Mouse (Mus musculus) frontal cortex, postnatal 10 days (tissue): ENCODE measurements at regions not wholly inside any gene's neighbourhood (a gene's known extent, or its start where the extent isn't known, plus 50 kb on each side); places are given as distances from the start of the nearest gene placed in this dataset.
"Not testable (repeated sequence)": the region's sequence is repeated elsewhere in the genome, so short reads cannot be mapped to it uniquely, and the experiment has no call there.

ENCODE experiments used
- DNase-seq, 2 experiments: peaks; one replicate each; pipeline ENCODE4 v3.0.0; 2022; ENCODE audit warnings: low spot score in 2 of 2, mixed read lengths in 1 of 2

GRCm38 (mm10) chr5:100309807-100310165 lies 106.2 kb downstream of the Sec31a start:
- no peak for DNase-seq

GRCm38 (mm10) chr5:100309071-100309806 lies 106.8 kb downstream of the Sec31a start:
- no peak for DNase-seq

DNA sequence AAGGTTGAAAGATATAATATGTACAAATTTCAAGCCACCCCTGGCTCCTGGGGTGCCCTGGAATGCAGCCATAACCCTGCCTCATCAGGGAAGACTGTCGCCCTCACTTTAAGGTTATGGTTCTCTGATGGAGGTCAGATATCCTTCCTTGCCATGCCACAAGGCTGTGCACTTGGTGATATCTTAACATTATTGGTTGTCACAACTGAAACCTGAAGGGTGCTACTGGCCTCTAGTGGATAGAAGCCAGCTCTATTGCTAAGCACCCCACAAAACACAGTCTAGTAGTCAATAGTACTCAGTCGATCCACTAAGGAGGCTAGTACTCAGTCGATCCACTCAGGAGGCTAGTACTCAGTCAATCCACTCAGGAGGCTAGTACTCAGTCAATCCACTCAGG lies 111.6 kb downstream of the Sec31a start:
- DNase-seq = no peak

DNA sequence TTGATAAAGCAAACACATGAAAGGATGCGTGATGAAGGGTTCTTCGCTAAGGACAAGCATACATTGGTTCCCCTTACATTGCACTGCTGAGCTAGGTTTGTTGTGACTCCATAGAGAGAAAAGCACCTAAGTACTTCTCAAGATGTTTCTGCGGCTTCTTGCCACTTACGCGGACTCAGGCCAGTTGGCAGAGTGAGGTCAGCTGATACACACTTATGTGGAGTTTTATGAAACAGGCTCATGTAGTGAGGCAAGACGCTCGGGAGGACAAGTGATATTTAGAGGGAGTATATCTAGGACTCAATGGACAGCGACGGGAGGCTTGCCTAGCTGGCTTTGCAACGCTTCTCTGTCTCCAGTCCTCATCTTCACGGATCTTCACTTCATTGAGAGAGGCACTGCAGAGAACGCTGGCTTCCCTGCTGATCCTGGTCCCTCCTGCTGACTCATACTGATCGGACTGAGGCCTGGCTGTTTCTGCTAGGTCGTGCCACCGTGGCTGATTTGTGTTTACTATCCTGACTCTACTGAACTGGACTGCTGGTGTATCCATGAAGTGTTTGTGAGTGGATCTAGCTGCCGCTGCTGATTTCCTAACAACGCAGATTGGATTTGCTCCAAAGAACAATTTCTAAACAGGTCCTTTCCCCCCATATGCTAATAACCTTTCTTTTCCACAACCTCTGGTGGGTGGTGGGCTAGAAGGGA lies 113.8 kb downstream of the Sec31a start:
- no peak for DNase-seq

- DNase-seq = no peak
Observed at GRCm38 (mm10) chr5:100299141-100299540, 116.9 kb downstream of the Sec31a start.

- DNase-seq = no peak
Observed at GRCm38 (mm10) chr5:100294189-100294588, 121.8 kb downstream of the Sec31a start.

DNA sequence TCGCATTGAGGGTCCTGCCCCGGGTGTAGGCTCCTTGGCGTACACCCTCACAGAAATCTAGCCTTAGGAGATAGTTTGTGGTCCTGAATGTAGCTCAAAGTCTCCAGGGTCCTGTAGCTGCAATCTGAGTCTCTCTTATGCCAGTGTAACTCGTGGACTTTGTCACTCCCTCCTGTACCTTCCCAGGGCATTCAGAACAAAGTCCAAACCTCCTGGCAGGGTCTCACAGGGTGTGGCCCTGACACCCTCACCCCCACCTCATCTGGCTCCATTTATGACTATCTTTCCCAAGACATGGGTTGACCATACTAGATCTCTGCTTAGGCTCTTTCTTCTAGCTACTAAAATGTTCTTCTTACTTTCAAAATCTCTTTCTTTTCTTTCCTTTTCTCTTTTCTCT lies 120.6 kb upstream of the Tmem150c start:
- no peak for DNase-seq

DNA sequence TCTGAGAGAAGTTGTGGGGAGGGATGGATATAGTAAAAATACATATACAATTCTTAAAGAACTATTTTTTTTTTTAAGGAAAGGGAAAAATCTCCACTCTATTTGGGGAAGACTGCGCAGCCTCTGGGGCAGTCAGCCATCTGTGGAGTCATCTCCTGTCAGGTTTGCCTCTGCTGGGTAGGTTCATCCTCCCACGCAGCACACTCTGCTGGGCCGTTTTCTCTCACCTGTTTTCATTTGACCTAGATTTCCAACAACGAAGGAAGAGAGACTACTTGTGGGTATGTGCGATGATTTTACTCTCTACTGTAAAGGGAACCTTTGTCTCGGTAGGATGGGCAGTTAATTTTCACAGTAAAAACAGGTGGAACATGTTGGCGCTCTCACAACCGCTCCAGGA lies 119.9 kb upstream of the Tmem150c start:
- DNase-seq = no peak

DNA sequence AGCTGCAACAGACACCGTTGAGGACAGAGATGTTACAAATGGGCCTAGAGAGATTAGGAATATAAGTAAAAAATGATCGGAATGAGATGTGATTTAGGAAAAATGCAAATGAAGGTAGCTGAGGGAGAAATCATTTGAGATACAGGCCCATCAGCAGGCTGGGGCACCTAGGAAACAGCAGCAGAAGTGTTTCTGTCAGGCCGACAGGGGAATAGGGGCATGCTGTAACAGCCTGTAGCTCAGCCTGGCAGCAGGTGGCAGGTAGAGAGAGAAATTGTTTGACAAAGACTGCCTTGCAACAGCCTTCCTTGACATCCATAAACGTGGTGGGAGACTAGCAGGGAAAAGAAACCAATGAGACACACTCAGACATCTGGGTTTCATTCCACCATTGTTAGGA lies 115.1 kb upstream of the Tmem150c start:
- DNase-seq = no peak

DNA sequence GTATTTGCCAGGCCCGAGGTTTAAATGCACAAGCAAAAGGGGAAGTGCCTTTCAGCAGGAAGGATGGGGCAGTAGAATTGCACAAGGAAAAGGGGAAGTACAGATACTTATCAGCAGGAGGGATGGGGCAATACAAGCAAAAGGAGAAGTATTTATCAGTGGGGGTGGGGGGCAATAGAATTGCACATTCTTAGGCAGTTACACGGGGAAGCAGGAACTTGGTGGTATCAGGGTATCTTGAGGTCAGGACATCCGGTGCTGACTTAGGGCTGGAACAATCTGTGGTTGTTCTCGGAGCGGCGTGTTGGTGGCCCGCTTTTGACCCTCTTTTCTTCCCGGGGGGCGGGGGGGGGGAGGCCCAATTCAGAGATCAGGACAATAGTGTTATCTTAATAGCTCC lies 112.4 kb upstream of the Tmem150c start:
- DNase-seq = not testable (repeated sequence)

GRCm38 (mm10) chr5:100270841-100271686 lies 111.5 kb upstream of the Tmem150c start:
- no peak for DNase-seq

DNA sequence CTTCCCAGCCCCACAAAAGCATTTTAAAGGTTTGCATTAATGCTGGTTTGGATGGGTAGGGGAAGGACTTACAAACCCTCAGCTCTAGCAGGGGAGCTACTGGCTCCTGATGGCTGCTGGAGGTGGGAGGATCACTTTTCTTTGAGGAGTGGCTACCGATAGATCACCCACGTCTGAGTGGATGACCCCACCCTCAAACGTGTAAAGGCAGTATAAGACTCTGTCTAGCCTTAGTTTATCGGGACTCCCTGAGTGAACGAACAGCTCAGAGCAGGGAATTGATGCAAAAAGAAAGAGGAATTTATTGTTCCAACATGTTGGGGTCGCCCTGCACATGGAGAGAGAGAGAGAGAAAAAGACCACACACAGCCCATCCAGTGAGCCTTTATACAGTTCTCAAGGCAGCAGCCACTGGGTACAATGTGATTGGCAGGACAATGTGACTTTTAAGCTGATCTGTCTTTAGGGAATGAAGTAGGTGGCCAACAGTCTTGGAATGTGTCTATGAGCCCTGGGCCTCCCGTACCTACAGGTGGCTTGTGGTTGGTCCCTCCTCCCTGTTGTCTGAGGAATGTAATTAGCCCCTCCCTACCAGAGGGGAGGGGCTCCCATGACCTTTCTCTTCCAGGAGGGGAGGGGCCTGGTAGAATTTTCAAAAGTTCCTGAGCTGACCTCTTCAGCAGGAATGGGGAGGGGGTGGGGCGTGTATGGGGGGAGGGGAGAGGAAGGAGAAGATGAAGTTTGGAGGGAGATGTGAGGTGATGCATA lies 108.7 kb upstream of the Tmem150c start:
- DNase-seq = no peak

- no peak for DNase-seq
Observed at GRCm38 (mm10) chr5:100266671-100267510, 107.3 kb upstream of the Tmem150c start.

GRCm38 (mm10) chr5:100259803-100260693 lies 100.4 kb upstream of the Tmem150c start:
- no peak for DNase-seq

GRCm38 (mm10) chr5:100258952-100259710 lies 99.5 kb upstream of the Tmem150c start:
- DNase-seq = peak; percentile 25 to 27

GRCm38 (mm10) chr5:100255276-100255675 lies 95.7 kb upstream of the Tmem150c start:
- no peak for DNase-seq

DNA sequence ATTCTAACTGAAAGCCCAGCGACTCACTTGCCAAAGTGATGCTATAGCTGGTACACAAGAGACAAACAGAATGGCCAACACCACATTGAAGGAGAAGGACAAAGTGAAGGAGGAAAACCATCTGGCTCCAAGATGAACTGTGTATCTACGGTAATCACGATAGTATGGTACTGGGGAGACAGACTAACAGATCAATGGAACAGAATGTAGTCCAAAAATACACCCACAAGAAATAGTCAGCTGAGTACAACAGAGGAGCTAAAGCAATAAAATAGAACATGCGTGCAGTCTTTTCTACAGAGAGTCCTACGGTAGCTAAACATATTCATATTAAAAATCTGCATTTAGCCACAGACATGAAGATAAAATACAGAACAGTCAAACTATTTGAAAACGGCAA lies 92.4 kb upstream of the Tmem150c start:
- no peak for DNase-seq

DNA sequence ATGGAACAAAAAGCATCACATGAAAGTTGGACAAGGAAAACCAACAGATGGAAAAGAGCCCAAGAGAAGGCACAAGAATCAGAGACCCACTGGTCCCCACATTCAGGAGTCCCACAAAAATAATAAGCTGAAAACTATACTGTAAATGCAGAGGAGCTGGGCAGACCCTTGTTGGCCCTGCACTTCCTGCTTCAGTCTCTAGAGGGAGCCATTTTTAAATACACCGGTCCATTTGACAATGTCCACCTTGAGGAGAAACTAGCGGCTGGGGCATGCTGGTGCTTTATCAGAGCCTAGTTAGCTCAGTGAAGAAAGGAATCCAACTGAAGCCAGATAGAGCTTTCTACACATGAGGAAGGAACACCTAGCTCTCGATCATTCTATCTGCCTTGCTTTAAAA lies 90.1 kb upstream of the Tmem150c start:
- no peak for DNase-seq

DNA sequence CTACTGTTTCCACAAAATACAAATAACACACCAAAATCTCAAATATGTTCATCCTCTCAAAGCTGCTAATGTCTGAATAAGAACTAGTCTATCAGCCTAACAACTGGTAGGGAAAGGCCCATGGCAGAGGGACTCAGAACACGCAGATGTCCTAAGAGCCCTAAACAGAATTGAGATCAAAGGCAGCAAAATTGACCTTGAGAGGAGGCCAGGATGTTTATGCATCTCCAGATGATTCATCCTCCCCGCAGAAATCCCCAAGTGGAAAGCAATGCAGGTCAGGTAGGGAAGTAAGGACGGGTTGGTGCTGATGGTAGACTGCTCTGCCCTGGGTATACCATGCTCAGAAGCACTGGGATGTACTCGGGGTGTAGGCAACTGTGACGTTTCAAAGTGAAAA lies 89.0 kb upstream of the Tmem150c start:
- no peak for DNase-seq
